Mouse (Mus musculus) embryonic facial prominence, embryonic 15.5 days (tissue): ENCODE data around the gene Tbc1d22a. TPM values are rescaled to one million over a fixed set of nuclear protein-coding genes. Genes with fewer than 3 reads are reported as not detected.
A peak's percentile ranks its signal among the peaks of the same experiment; 100 is the strongest.

Source experiments
- ATAC-seq: fragments of 200-750 bp; cut with Nextera tagmentation; 2 replicates; pipeline ENCODE4 v1.8.0; 2017; ENCODE audit warnings: low read depth, moderate TSS enrichment; ENCODE audit not compliant: insufficient number of reproducible peaks, low FRiP score, low TSS enrichment
- H3K27ac ChIP-seq: fragments of 300-500 bp; sonication (generic); replicated peaks from 2 replicates; pipeline ENCODE4 v1.5.1; 2015; ENCODE audit warnings: mild to moderate bottlenecking, inconsistent platforms
- H3K27me3 ChIP-seq: fragments of 300-500 bp; sonication (generic); 2 replicates; pipeline ENCODE4 v1.6.1; 2015; ENCODE audit warnings: inconsistent platforms
- H3K36me3 ChIP-seq: fragments of 300-500 bp; sonication (generic); 2 replicates; pipeline ENCODE4 v1.6.1; 2015; ENCODE audit warnings: mild to moderate bottlenecking, inconsistent platforms
- H3K4me1 ChIP-seq: fragments of 300-500 bp; sonication (generic); 2 replicates; pipeline ENCODE4 v1.6.1; 2015; ENCODE audit warnings: inconsistent platforms
- H3K4me2 ChIP-seq: fragments of 300-500 bp; sonication (generic); replicated peaks from 2 replicates; pipeline ENCODE4 v1.6.1; 2015; ENCODE audit warnings: mild to moderate bottlenecking, inconsistent platforms
- H3K4me3 ChIP-seq: fragments of 300-500 bp; sonication (generic); replicated peaks from 2 replicates; pipeline ENCODE4 v1.5.1; 2015; ENCODE audit warnings: mild to moderate bottlenecking, inconsistent platforms
- H3K9ac ChIP-seq: fragments of 300-500 bp; sonication (generic); 2 replicates; pipeline ENCODE4 v1.6.1; 2015; ENCODE audit warnings: inconsistent platforms
- H3K9me3 ChIP-seq: fragments of 300-500 bp; sonication (generic); replicated peaks from 2 replicates; pipeline ENCODE4 v1.6.1; 2016; ENCODE audit warnings: inconsistent platforms
- WGBS: fragments of 180-500 bp; shearing (Covaris S2); methylation state at CpG from one replicate; pipeline ENCODE4 v1.1.7; 2015; 5-methylcytosine and 5-hydroxymethylcytosine counted together
- polyA plus RNA-seq: library from polyadenylated mRNA; unstranded; fragments of >200 nt; fragmentation: Nextera tagmentation; extraction: Ambion mirVana; gene quantifications from 2 replicates; pipeline ENCODE4 v1.2.1, GENCODE M21; 2015

Tbc1d22a gene
- polyA plus RNA-seq, 1 experiment from 2014 or later, result 12.4 TPM

DNA sequence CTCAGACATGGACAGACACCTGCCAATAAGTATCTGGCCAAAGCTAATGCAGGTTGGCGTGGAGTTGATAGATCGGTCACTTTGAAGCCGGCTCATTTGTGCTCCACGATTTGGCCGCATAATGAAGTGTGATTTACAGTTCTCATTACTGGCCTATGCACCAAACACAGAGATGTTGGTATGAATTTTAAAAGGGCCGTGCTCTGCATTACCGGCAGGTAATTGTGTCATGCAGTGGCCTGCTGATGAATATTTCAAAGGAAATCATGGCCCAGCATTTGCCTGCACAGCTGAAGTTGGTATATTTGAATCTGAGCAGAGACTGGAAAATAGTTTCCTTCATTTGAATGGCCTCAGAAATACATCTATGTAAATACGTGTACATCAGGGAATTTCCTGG, 219.1 kb downstream of the Tbc1d22a start:
- no peak overlapping the region for H3K4me3 ChIP-seq
- no peak overlapping the region for H3K4me2 ChIP-seq
- no peak overlapping the region for H3K27ac ChIP-seq
- H3K9me3 ChIP-seq, result no peaks in the 10 kb centered on the region
- H3K27me3 ChIP-seq, result no peaks in the 10 kb centered on the region
- H3K36me3 ChIP-seq, result no peaks in the 10 kb centered on the region
- no peak overlapping the region for H3K9ac ChIP-seq
- WGBS, result 86% methylated on average over 8 of the region's 8 CpGs
- ATAC-seq, result no peak
- no peaks in the 10 kb centered on the region for H3K4me1 ChIP-seq

DNA sequence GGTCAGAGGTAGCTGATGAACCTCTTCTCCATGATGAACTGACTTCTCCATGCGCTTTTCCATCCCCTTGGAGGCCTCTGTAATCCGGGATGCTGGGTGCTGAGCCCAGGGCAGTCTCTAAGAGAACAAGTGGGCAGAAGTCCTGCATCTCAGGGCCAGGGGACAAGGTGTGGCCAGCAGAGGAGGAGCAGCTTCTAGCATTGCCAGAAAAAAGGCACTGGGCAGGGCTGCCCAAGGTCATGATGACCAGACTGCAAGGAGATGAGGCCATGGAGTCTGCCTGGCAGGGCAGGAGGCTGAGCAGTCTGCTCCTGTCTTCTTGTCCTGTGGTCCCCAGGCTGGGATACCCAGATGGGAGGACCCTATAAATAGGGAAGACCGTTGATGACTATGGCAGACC, 220.0 kb downstream of the Tbc1d22a start:
- Histone ChIP-seq H3K4me2 (no peak overlapping the region), H3K9ac (no peak overlapping the region), H3K27me3 (no peaks in the 10 kb centered on the region), H3K27ac (no peak overlapping the region), H3K4me3 (no peak overlapping the region), H3K36me3 (no peaks in the 10 kb centered on the region), H3K4me1 (no peaks in the 10 kb centered on the region), H3K9me3 (no peaks in the 10 kb centered on the region)
- WGBS, result 86% methylated on average over 3 of the region's 3 CpGs
- ATAC-seq, result no peak

DNA sequence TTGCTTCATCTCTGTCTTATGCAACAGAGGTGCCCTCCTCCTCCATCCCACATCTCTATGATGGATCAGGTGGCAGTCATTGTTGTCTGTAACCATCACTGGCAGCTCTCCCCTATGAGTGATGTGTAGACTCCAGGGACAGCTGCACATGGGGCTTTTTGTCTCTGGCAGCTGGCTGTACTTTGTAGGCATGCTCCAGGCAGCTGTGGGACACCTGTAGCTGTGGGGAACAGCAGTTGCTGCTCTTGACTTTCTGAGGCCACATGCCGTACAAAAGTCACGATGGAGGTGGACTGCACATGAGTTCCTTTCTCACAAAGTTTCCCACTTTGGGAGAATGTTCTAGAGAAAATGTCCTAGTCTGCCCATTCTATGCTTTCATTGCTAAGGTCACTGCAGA, 223.1 kb downstream of the Tbc1d22a start:
- no peaks in the 10 kb centered on the region for H3K27me3 ChIP-seq
- 77% methylated on average over 2 of the region's 2 CpGs for WGBS
- H3K4me2 ChIP-seq, result no peak overlapping the region
- no peaks in the 10 kb centered on the region for H3K9me3 ChIP-seq
- no peak overlapping the region for H3K27ac ChIP-seq
- H3K9ac ChIP-seq, result no peak overlapping the region
- no peak overlapping the region for H3K4me3 ChIP-seq
- no peaks in the 10 kb centered on the region for H3K4me1 ChIP-seq
- H3K36me3 ChIP-seq, result no peaks in the 10 kb centered on the region
- no peak for ATAC-seq

DNA sequence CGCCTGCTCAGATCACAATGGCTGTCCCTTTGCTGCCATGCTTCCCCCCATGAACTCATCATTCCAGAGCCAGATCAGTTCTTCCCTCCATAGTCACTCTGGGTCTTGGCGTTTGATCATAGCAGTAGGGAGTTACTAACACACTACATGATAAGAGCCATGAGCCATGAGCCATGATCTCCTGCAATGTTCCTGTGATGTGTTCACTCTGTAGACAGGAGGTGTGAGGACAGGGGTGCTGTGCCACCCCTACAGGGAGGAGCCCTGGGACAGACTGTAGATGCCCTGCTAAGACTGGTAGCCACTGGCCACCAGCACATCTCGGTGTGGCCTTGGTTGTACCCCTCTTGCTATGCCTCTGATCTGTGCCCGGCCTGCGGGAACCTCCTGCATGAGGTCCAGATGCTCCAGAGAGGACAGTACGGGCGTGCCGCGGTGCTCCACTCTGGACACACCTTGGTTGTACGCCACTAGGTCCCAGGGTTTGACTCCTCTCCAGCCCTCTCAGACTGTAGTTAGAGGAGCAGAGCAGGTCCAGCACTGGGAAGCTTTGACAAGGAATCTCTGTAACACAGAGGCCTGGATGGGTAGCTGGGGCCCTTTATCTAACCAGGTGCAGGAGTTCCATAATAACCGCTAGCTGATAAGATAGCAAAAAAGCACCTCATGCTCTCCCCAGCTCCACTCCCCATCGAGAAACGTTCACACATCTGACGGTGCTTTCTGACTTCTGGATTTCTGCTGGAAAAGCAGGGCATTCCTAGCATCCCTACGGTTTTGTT, 224.9 kb downstream of the Tbc1d22a start:
- Histone ChIP-seq H3K27me3 (no peaks in the 10 kb centered on the region), H3K36me3 (no peaks in the 10 kb centered on the region), H3K4me1 (no peaks in the 10 kb centered on the region), H3K27ac (no peak overlapping the region), H3K4me3 (no peak overlapping the region), H3K9ac (no peak overlapping the region), H3K4me2 (no peak overlapping the region), H3K9me3 (no peaks in the 10 kb centered on the region)
- WGBS, result 90% methylated on average over 15 of the region's 15 CpGs
- ATAC-seq, result peak; percentile 29; the same call in 1 of the 2 replicates

DNA sequence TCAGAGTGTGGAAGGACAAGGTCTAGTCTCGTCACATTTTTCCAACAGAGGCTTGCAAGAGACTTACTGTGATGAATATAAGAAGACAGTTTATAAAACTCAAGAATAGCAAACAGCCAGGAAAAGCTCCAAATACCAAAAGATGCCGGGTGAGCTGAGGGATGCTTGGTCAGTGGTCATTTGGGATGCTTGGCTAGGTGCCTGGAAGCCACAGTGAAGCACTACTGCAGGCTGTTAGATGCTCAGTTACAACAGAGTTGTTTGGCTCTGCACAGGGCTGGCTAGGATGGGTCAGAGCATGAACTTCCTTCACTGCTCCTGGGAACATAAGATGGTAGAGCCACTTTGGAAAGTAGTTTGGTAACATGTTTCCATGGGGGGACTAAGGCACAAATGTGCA, 230.0 kb downstream of the Tbc1d22a start:
- Histone ChIP-seq H3K9ac (no peak overlapping the region), H3K4me1 (no peaks in the 10 kb centered on the region)
- no peak for ATAC-seq

DNA sequence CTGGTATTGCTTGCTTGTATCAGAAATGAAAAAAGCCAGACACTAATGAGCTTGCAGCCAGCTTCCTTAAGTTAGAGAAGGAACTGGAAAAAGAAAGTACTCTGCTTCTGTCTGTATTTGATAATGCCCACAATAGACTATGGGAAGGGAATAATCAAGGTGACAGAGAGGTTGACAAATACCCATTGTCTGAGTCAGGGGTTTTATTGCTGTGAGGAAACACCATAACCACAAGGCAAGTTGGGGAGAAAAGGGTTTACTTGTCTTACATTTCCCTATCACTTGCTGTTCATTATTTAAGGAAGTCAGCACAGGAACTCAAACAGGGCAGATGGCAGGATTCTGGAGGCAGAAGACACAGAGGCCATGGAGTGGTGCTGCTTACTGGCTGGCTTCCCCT, 231.8 kb downstream of the Tbc1d22a start:
- H3K36me3 ChIP-seq, result no peaks in the 10 kb centered on the region
- H3K9ac ChIP-seq, result no peak overlapping the region
- H3K27ac ChIP-seq, result no peak overlapping the region
- no peaks in the 10 kb centered on the region for H3K9me3 ChIP-seq
- no peak for ATAC-seq
- no peak overlapping the region for H3K4me3 ChIP-seq
- H3K27me3 ChIP-seq, result no peaks in the 10 kb centered on the region
- H3K4me2 ChIP-seq, result no peak overlapping the region
- no peaks in the 10 kb centered on the region for H3K4me1 ChIP-seq

More for the DNA sequence above, 230.0 kb downstream of the Tbc1d22a start:
- Histone ChIP-seq H3K36me3 (no peaks in the 10 kb centered on the region), H3K4me2 (no peak overlapping the region), H3K27me3 (no peaks in the 10 kb centered on the region), H3K9me3 (no peaks in the 10 kb centered on the region), H3K4me3 (no peak overlapping the region), H3K27ac (no peak overlapping the region)
- 82% methylated on average over 2 of the region's 2 CpGs for WGBS

DNA sequence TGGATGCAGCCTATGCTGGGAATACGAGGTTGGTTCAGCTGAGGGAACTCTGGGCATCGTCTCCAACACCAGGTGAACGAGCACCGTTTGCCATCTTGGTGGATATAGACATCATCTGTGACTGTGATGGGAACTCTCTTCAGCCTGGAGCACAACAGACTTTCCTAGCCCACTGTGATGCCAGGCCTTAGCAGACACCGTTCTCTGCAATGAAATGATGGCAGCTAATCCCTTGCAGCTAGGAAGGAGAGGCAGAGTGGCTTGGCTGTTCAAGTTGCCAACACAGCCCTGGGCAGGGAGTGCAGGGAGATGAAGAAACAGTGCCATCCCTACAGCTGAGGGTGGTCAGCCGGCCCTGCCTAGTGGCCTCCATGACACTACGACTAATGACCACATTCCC, 233.0 kb downstream of the Tbc1d22a start:
- H3K27ac ChIP-seq, result no peak overlapping the region
- no peak for ATAC-seq
- no peaks in the 10 kb centered on the region for H3K36me3 ChIP-seq
- H3K27me3 ChIP-seq, result no peaks in the 10 kb centered on the region
- no peak overlapping the region for H3K4me3 ChIP-seq
- no peaks in the 10 kb centered on the region for H3K9me3 ChIP-seq
- H3K4me1 ChIP-seq, result no peaks in the 10 kb centered on the region
- 92% methylated on average over 7 of the region's 7 CpGs for WGBS
- H3K4me2 ChIP-seq, result no peak overlapping the region
- H3K9ac ChIP-seq, result no peak overlapping the region

DNA sequence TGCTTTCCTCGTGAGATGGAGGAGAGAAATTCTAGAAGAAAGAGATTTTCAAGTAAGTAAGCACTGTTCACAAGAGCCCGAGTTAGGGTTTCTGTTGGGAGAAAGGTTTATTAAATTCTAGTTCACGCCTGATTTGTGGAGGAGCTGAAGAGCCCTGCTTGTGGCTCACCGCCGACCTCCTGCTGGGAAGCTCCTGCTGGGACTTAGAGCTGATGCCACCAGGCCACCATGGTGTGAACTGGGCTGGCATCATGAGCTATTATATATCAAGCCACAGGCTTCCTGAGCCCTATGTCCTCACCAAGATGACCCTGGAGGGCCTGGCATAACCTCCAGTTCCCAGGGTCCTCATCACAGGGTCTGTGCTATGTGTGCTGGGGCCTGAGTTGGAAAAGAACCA, 235.0 kb downstream of the Tbc1d22a start:
- Histone ChIP-seq H3K27ac (no peak overlapping the region), H3K4me2 (no peak overlapping the region), H3K36me3 (no peaks in the 10 kb centered on the region), H3K27me3 (no peaks in the 10 kb centered on the region), H3K9ac (no peak overlapping the region), H3K9me3 (no peaks in the 10 kb centered on the region), H3K4me1 (no peaks in the 10 kb centered on the region), H3K4me3 (no peak overlapping the region)
- 77% methylated on average over 5 of the region's 5 CpGs for WGBS
- ATAC-seq, result no peak

DNA sequence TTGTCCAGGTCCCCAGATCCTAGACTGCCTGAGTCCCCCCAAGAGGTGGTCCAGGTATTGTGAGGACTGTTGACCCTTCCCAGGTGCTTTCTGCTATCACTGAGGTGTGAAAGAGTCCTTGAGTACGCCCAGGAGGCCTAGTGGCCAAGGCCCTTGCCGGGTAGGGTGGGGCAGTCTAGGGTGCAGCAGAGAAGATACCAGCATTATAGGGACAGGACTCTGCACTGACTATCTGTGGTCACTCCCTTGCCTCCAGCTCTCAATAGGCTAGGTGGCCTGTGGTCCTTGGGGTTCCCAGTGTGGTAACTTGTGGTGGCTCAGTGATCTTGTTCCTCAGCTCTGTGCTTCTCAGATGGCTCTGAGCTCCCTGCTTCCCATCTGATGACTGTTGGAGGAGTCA, 235.5 kb downstream of the Tbc1d22a start:
- Histone ChIP-seq H3K27me3 (no peaks in the 10 kb centered on the region), H3K27ac (no peak overlapping the region), H3K36me3 (no peaks in the 10 kb centered on the region), H3K9ac (no peak overlapping the region), H3K4me1 (no peaks in the 10 kb centered on the region), H3K4me3 (no peak overlapping the region), H3K9me3 (no peaks in the 10 kb centered on the region), H3K4me2 (no peak overlapping the region)
- ATAC-seq, result no peak
- 98% methylated on average over 2 of the region's 2 CpGs for WGBS

DNA sequence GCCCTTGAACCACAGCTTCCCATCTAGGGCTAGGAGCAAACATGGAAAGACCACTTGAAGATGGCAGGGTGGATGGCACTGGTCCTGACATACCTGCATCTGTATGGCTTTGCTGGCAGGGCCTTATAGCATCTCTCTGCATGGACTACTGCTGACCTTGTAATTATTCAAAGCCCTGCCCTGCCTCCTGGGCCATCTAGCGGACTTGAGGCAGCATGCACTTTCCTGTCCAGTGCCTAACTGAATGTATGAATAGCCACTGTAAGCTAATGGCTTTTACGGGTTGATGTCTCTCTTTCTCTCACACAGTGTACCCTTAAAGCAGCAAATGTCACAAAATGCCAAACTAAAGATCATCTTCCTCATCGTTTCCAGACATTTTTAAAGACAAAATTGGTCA, 245.2 kb downstream of the Tbc1d22a start:
- Histone ChIP-seq H3K4me1 (0 out of 2 replicates have a peak, but pooled peaks cover 10% of the 10 kb centered on the region), H3K27me3 (no peaks in the 10 kb centered on the region), H3K4me2 (no peak overlapping the region), H3K27ac (no peak overlapping the region), H3K9me3 (no peaks in the 10 kb centered on the region), H3K4me3 (no peak overlapping the region), H3K9ac (no peak overlapping the region), H3K36me3 (no peaks in the 10 kb centered on the region)
- ATAC-seq, result no peak
- WGBS, result 77% methylated on average over 3 of the region's 3 CpGs

DNA sequence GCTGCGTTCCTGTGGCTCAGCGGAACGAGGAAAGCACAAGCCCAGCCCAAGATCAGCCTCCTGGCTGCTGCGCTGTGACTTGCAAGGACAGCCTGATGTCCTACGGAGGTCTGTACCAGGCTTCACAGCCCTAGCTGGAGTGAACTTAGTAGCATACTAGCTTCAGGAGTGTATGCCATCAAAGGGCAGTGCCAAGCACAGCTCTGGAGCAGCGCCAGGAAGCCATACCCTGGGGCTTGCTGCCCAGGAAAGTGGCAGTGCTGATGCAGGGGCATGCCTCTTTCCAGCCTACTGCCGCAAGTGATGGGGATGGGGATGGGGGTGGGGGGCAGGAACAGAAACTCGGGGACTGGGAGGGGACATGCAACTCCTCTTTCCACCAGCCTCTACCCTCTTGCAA, 248.4 kb downstream of the Tbc1d22a start:
- H3K4me2 ChIP-seq, result no peak overlapping the region
- WGBS, result 61% methylated on average over 8 of the region's 8 CpGs
- no peaks in the 10 kb centered on the region for H3K27me3 ChIP-seq
- no peak overlapping the region for H3K4me3 ChIP-seq
- H3K9me3 ChIP-seq, result no peaks in the 10 kb centered on the region
- no peak overlapping the region for H3K27ac ChIP-seq
- H3K4me1 ChIP-seq, result 0 out of 2 replicates have a peak, but pooled peaks cover 7% of the 10 kb centered on the region
- H3K36me3 ChIP-seq, result no peaks in the 10 kb centered on the region
- no peak overlapping the region for H3K9ac ChIP-seq
- no peak for ATAC-seq

DNA sequence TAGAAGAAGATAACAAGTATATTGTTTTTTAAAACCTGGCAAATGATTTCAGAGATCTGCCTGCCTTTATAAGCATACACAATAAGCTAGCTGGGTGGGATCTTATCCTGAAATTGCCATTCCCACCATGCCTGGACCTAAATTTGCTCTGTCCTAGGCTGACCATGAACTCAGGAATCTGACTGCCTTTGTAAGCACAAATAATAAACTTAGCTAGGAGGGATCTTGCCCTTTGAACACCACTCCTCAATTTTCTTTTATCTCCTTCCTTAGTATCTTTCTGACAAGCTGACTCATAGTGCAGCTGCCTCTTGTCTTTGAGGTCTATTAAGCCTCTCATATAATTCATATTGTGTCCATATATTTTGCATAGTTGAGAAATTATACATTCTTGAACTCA, 253.8 kb downstream of the Tbc1d22a start:
- Histone ChIP-seq H3K4me2 (no peak overlapping the region), H3K9me3 (0 out of 2 replicates have a peak, but pooled peaks cover 10% of the 10 kb centered on the region), H3K27me3 (no peaks in the 10 kb centered on the region), H3K4me1 (peaks cover 6% of the 10 kb centered on the region; the same call in 1 of the 2 replicates), H3K9ac (no peak overlapping the region), H3K4me3 (no peak overlapping the region), H3K36me3 (no peaks in the 10 kb centered on the region), H3K27ac (no peak overlapping the region)
- ATAC-seq, result no peak
